Mouse (Mus musculus) embryonic facial prominence, embryonic 10.5 days (tissue): Measurements from ENCODE around the gene S100a6. TPM values are rescaled to one million over a fixed set of nuclear protein-coding genes. Genes with fewer than 3 reads are reported as not detected.
A peak's percentile ranks its signal among the peaks of the same experiment; 100 is the strongest.

ENCODE experiments used
- DNase-seq: peaks from one replicate; pipeline ENCODE4 v3.0.0-alpha.2; 2017; ENCODE audit warnings: low spot score
- H3K27ac ChIP-seq: fragments of 300-500 bp; sonication (generic); replicated peaks from 2 replicates; pipeline ENCODE4 v1.5.1; 2016; ENCODE audit warnings: mild to moderate bottlenecking
- H3K27me3 ChIP-seq: fragments of 300-500 bp; sonication (generic); replicated peaks from 2 replicates; pipeline ENCODE4 v1.6.1; 2016; ENCODE audit warnings: low read depth, mild to moderate bottlenecking; ENCODE audit not compliant: poor library complexity, severe bottlenecking
- H3K36me3 ChIP-seq: fragments of 300-500 bp; sonication (generic); replicated peaks from 2 replicates; pipeline ENCODE4 v1.6.1; 2016; ENCODE audit warnings: mild to moderate bottlenecking, moderate library complexity
- H3K4me1 ChIP-seq: fragments of 300-500 bp; sonication (generic); 2 replicates; pipeline ENCODE4 v1.6.1; 2016
- H3K4me3 ChIP-seq: fragments of 300-500 bp; sonication (generic); 2 replicates; pipeline ENCODE4 v1.5.1; 2016; ENCODE audit warnings: mild to moderate bottlenecking, moderate library complexity
- H3K9me3 ChIP-seq: fragments of 300-500 bp; sonication (generic); 2 replicates; pipeline ENCODE4 v1.6.1; 2016; ENCODE audit warnings: mild to moderate bottlenecking
- WGBS: fragments of 180-500 bp; shearing (Covaris S2); methylation state at CpG from one replicate; pipeline ENCODE4 v1.1.7; 2016; 5-methylcytosine and 5-hydroxymethylcytosine counted together
- polyA plus RNA-seq: library from polyadenylated mRNA; unstranded; fragments of >200 nt; fragmentation: Nextera tagmentation; extraction: Ambion mirVana; gene quantifications from 2 replicates; pipeline ENCODE4 v1.2.1, GENCODE M21; 2016

The S100a6 gene
- polyA plus RNA-seq, 1 experiment from 2014 or later = 21.3 TPM

- WGBS = 10% methylated on average over 7 of the region's 7 CpGs
- Histone ChIP-seq H3K4me1 (peaks cover 26% of the 10 kb centered on the region), H3K27me3 (peaks cover 11% of the 10 kb centered on the region)
Measured at GRCm38 (mm10) chr3:90615415-90615814, 2.7 kb downstream of the S100a6 start.

GRCm38 (mm10) chr3:90615911-90616310 lies 3.2 kb downstream of the S100a6 start:
- 72% methylated on average over 1 of the region's 1 CpGs for WGBS
- Histone ChIP-seq H3K4me1 (peaks cover 21% of the 10 kb centered on the region), H3K9me3 (no peaks in the 10 kb centered on the region), H3K27ac (no peak overlapping the region), H3K27me3 (peaks cover 11% of the 10 kb centered on the region), H3K4me3 (no peak overlapping the region), H3K36me3 (no peaks in the 10 kb centered on the region)
- no peak for DNase-seq

More at GRCm38 (mm10) chr3:90615415-90615814, 2.7 kb downstream of the S100a6 start:
- DNase-seq = peak; percentile 79
- H3K36me3 ChIP-seq = no peaks in the 10 kb centered on the region
- no peak overlapping the region for H3K27ac ChIP-seq
- H3K9me3 ChIP-seq = no peaks in the 10 kb centered on the region
- H3K4me3 ChIP-seq = no peak overlapping the region

- H3K4me1 ChIP-seq = peaks cover 20% of the 10 kb centered on the region
- no peak overlapping the region for H3K4me3 ChIP-seq
- no peak overlapping the region for H3K27ac ChIP-seq
- DNase-seq = no peak
- no peaks in the 10 kb centered on the region for H3K9me3 ChIP-seq
- no peaks in the 10 kb centered on the region for H3K36me3 ChIP-seq
- H3K27me3 ChIP-seq = peaks cover 11% of the 10 kb centered on the region
- WGBS = 14% methylated on average over 1 of the region's 1 CpGs
Measured at GRCm38 (mm10) chr3:90617586-90617985, 4.9 kb downstream of the S100a6 start.

- H3K4me1 ChIP-seq = peaks cover 14% of the 10 kb centered on the region
- no peak overlapping the region for H3K27ac ChIP-seq
- H3K36me3 ChIP-seq = no peaks in the 10 kb centered on the region
- no peak for DNase-seq
- no peaks in the 10 kb centered on the region for H3K9me3 ChIP-seq
- H3K4me3 ChIP-seq = no peak overlapping the region
- H3K27me3 ChIP-seq = no peaks in the 10 kb centered on the region
- 55% methylated on average over 7 of the region's 7 CpGs for WGBS
Measured at GRCm38 (mm10) chr3:90621552-90621951, 8.9 kb downstream of the S100a6 start.

- Histone ChIP-seq H3K4me1 (peaks cover 14% of the 10 kb centered on the region), H3K36me3 (no peaks in the 10 kb centered on the region), H3K27me3 (no peaks in the 10 kb centered on the region), H3K27ac (peak overlapping the region; percentile 2; the same call in 1 of the 2 replicates), H3K4me3 (no peak overlapping the region), H3K9me3 (no peaks in the 10 kb centered on the region)
- DNase-seq = no peak
- WGBS = 41% methylated on average over 2 of the region's 2 CpGs
Measured at GRCm38 (mm10) chr3:90623435-90624071, 10.9 kb downstream of the S100a6 start.

- WGBS = 78% methylated on average over 5 of the region's 5 CpGs
- no peak for DNase-seq
- peaks cover 14% of the 10 kb centered on the region for H3K4me1 ChIP-seq
- H3K9me3 ChIP-seq = no peaks in the 10 kb centered on the region
- no peak overlapping the region for H3K27ac ChIP-seq
- no peaks in the 10 kb centered on the region for H3K36me3 ChIP-seq
- no peak overlapping the region for H3K4me3 ChIP-seq
- no peaks in the 10 kb centered on the region for H3K27me3 ChIP-seq
Measured at GRCm38 (mm10) chr3:90625496-90625895, 12.8 kb downstream of the S100a6 start.

- Histone ChIP-seq H3K4me1 (peaks cover 14% of the 10 kb centered on the region), H3K27ac (no peak overlapping the region), H3K9me3 (no peaks in the 10 kb centered on the region), H3K27me3 (no peaks in the 10 kb centered on the region), H3K4me3 (no peak overlapping the region), H3K36me3 (no peaks in the 10 kb centered on the region)
- DNase-seq = no peak
- 83% methylated on average over 9 of the region's 9 CpGs for WGBS
Measured at GRCm38 (mm10) chr3:90626266-90627021, 13.8 kb downstream of the S100a6 start.

GRCm38 (mm10) chr3:90627366-90627765 lies 14.7 kb downstream of the S100a6 start:
- H3K27ac ChIP-seq = no peak overlapping the region
- no peak overlapping the region for H3K4me3 ChIP-seq
- no peaks in the 10 kb centered on the region for H3K9me3 ChIP-seq
- DNase-seq = no peak
- no peaks in the 10 kb centered on the region for H3K27me3 ChIP-seq
- WGBS = 89% methylated on average over 5 of the region's 5 CpGs
- peaks cover 14% of the 10 kb centered on the region for H3K4me1 ChIP-seq
- no peaks in the 10 kb centered on the region for H3K36me3 ChIP-seq

- WGBS = 59% methylated on average over 4 of the region's 4 CpGs
- no peaks in the 10 kb centered on the region for H3K27me3 ChIP-seq
- DNase-seq = no peak
Measured at GRCm38 (mm10) chr3:90627807-90628206, 15.1 kb downstream of the S100a6 start.

GRCm38 (mm10) chr3:90629298-90629697 lies 16.6 kb downstream of the S100a6 start:
- Histone ChIP-seq H3K4me3 (no peak overlapping the region), H3K9me3 (no peaks in the 10 kb centered on the region), H3K27ac (no peak overlapping the region), H3K36me3 (no peaks in the 10 kb centered on the region), H3K4me1 (peaks cover 3% of the 10 kb centered on the region; the same call in 1 of the 2 replicates), H3K27me3 (no peaks in the 10 kb centered on the region)
- 77% methylated on average over 2 of the region's 2 CpGs for WGBS
- DNase-seq = no peak

More at GRCm38 (mm10) chr3:90627807-90628206, 15.1 kb downstream of the S100a6 start:
- peaks cover 14% of the 10 kb centered on the region for H3K4me1 ChIP-seq
- no peaks in the 10 kb centered on the region for H3K36me3 ChIP-seq
- no peak overlapping the region for H3K27ac ChIP-seq
- H3K4me3 ChIP-seq = no peak overlapping the region
- H3K9me3 ChIP-seq = no peaks in the 10 kb centered on the region

- 81% methylated on average over 2 of the region's 2 CpGs for WGBS
- Histone ChIP-seq H3K9me3 (no peaks in the 10 kb centered on the region), H3K4me3 (no peak overlapping the region), H3K27ac (no peak overlapping the region), H3K4me1 (no peaks in the 10 kb centered on the region), H3K27me3 (no peaks in the 10 kb centered on the region), H3K36me3 (no peaks in the 10 kb centered on the region)
- DNase-seq = no peak
Measured at GRCm38 (mm10) chr3:90631984-90632383, 19.3 kb downstream of the S100a6 start.

- H3K4me3 ChIP-seq = no peak overlapping the region
- H3K36me3 ChIP-seq = no peaks in the 10 kb centered on the region
- H3K9me3 ChIP-seq = no peaks in the 10 kb centered on the region
- H3K27ac ChIP-seq = no peak overlapping the region
- H3K4me1 ChIP-seq = no peaks in the 10 kb centered on the region
- DNase-seq = no peak
- no peaks in the 10 kb centered on the region for H3K27me3 ChIP-seq
- 70% methylated on average over 1 of the region's 1 CpGs for WGBS
Measured at GRCm38 (mm10) chr3:90638511-90639275, 26.0 kb downstream of the S100a6 start.
